In the genomic region with DNA sequence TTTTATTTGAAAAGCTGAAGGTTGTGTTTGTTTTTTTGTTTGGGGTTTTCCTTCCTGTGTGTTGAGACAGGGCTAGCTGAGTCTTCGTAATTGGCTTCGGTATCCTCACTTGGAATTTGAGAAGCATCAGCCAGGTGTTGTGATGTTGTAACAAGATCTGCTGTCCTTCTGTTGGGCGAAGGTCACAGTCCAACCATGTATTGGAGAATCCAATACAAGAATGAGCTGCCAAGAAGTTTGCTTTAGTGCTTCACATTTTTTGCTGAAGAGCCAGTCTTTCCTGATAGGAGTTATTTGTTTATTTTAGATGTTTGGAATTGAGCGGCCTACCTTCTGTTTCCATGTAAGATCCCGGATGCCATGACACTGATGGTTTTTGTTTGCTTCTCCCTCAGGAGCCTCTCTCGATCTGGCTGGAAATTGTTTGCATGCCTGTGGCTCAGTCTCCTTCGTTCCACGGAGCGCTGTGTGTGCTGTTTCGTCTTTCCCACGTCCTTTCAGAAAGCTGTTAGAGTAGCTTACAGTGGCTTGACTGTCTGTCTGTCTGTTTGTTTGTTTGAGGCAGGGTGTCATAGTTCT, we compare ENCODE assay signal across 13 mouse cellular contexts. TPM values are rescaled to one million over a fixed set of nuclear protein-coding genes. Genes with fewer than 3 reads are reported as not detected.
DNase-seq lines count a peak whose midpoint lies in the region; ATAC-seq and TF ChIP-seq lines count a peak whose summit lies in the region.
"Had no signal": no experiment of that assay in that cellular context is flagged by ENCODE, and none has a peak within 500 bp of the region (broad histone marks: within the 10 kb centered on the region; RNA-seq: fewer than 3 reads in every experiment).

No protein-coding gene starts in this region.

- H3K27ac ChIP-seq in kidney, embryonic 16.5 days (ENCODE audit: low read length), result no peak overlapping the region
- H3K27ac ChIP-seq in embryonic fibroblast, embryonic 13.5 days (ENCODE audit: insufficient read depth, low read length), result peak overlapping the region; percentile 59
- H3K27ac ChIP-seq: hindbrain, embryonic 13.5 days; liver, embryonic 13.5 days; midbrain, embryonic 12.5 days had no signal

- TF ChIP-seq POLR2A in embryonic fibroblast, embryonic 13.5 days (IDR thresholded peaks at IDR 0.05; ENCODE audit: low read depth, low read length), result no peak

- no peaks in the 10 kb centered on the region for H3K9me3 ChIP-seq in kidney, embryonic 16.5 days (ENCODE audit: low read length)
- H3K9me3 ChIP-seq: hindbrain, embryonic 13.5 days; liver, embryonic 13.5 days; midbrain, embryonic 12.5 days had no signal

- peaks cover 13% of the 10 kb centered on the region; the same call in 1 of the 2 replicates for H3K4me1 ChIP-seq in kidney, embryonic 16.5 days (ENCODE audit: insufficient read depth, low read length)
- peaks cover 13% of the 10 kb centered on the region for H3K4me1 ChIP-seq in embryonic fibroblast, embryonic 13.5 days (ENCODE audit: control insufficient read depth, insufficient read depth, low read length)
- H3K4me1 ChIP-seq: midbrain, embryonic 12.5 days had no signal

- in situ Hi-C loops in Patski (cut with MboI; ENCODE audit: low pct_unique_long_range_greater_than_20kb), result no loop called here

- no peak overlapping the region for H3K4me2 ChIP-seq in kidney, embryonic 16.5 days (replicated peaks; ENCODE audit: low read depth, low read length)
- H3K4me2 ChIP-seq: heart, embryonic 11.5 days; hindbrain, embryonic 13.5 days; liver, embryonic 13.5 days; midbrain, embryonic 12.5 days had no signal

- no peak overlapping the region for H3K9ac ChIP-seq in kidney, embryonic 16.5 days (replicated peaks; ENCODE audit: low read length)
- H3K9ac ChIP-seq: hindbrain, embryonic 13.5 days; liver, embryonic 13.5 days; midbrain, embryonic 12.5 days had no signal

- H3K27me3 ChIP-seq in kidney, embryonic 16.5 days (ENCODE audit: insufficient read depth, low read length), result no peaks in the 10 kb centered on the region
- H3K27me3 ChIP-seq in Patski, result no peaks in the 10 kb centered on the region
- H3K27me3 ChIP-seq: hindbrain, embryonic 13.5 days; liver, embryonic 13.5 days; midbrain, embryonic 12.5 days had no signal

- no peak for ATAC-seq in kidney, embryonic 16.5 days (ENCODE audit: low FRiP score, low TSS enrichment)
- peak; percentile 31 for ATAC-seq in Patski
- ATAC-seq in frontal cortex, adult (ENCODE audit: low TSS enrichment), result no peak

- POLR2A ChIA-PET in Patski (lab: Charles Lee), result interaction anchor here (0.7 to 2.1 kb wide), 4 partner anchors 10 to 40 kb away, joined by 3 to 7 read pairs (median 3); partner anchors contain the start of gene Otud7b

- no peak for TF ChIP-seq CTCF in Patski (IDR thresholded peaks at IDR 0.05)
- TF ChIP-seq CTCF in embryonic fibroblast, embryonic 13.5 days (IDR thresholded peaks at IDR 0.05; ENCODE audit: borderline replicate concordance, insufficient read depth, low read length), result no peak

- 63% methylated on average over 11 of the region's 11 CpGs for WGBS in kidney, embryonic 16.5 days

- no peaks in the 10 kb centered on the region for H3K36me3 ChIP-seq in kidney, embryonic 16.5 days (ENCODE audit: insufficient read depth, low read length)

- H3K4me3 ChIP-seq in kidney, embryonic 16.5 days (ENCODE audit: low read length), result no peak overlapping the region
- no peak overlapping the region for H3K4me3 ChIP-seq in embryonic fibroblast, embryonic 13.5 days (ENCODE audit: insufficient read depth, low read length)
- H3K4me3 ChIP-seq: hindbrain, embryonic 13.5 days; liver, embryonic 13.5 days; midbrain, embryonic 12.5 days had no signal

- DNase-seq in kidney, adult 18-20 months, result peak; percentile 29
- DNase-seq in Patski (ENCODE audit: low read depth, low spot score), result no peak
- DNase-seq in lung, postnatal 25 days (ENCODE audit: low spot score), result peak; percentile 35
- no peak for DNase-seq in layer of hippocampus, adult 9-10 months (ENCODE audit: low spot score)
- DNase-seq: adrenal gland, postnatal 10 days; cerebellum, postnatal 25 days; liver, embryonic 13.5 days had no signal

- CTCF ChIA-PET in Patski (lab: Charles Lee), result interaction anchor here (0.8 to 13.1 kb wide), 13 partner anchors 8 to 86 kb away, joined by 3 to 104 read pairs (median 5); partner anchors contain the start of genes Bola1, Hist2h2ab and Otud7b

RNA-seq across cellular contexts. Expression of gene Mtmr11, which starts 28.4 kb away (rescaled TPM):
- 26.3 and 30.8 TPM in 2 replicates for polyA plus RNA-seq in kidney, embryonic 16.5 days (2015; fragmentation: Nextera tagmentation; extraction: Ambion mirVana)
- 104 TPM for polyA plus RNA-seq in Patski (2021)
- polyA plus RNA-seq in embryonic fibroblast, embryonic 13.5 days (2011; ENCODE audit: insufficient read length, low read depth, missing spikeins), result 41.8 and 52.6 TPM in 2 replicates

RNA-seq across cellular contexts. Expression of gene Otud7b, which starts 29.1 kb away (rescaled TPM):
- 14.9 and 18.1 TPM in 2 replicates for polyA plus RNA-seq in kidney, embryonic 16.5 days (2015; fragmentation: Nextera tagmentation; extraction: Ambion mirVana)
- 45.3 TPM for polyA plus RNA-seq in Patski (2021)
- 26.0 and 30.0 TPM in 2 replicates for polyA plus RNA-seq in embryonic fibroblast, embryonic 13.5 days (2011; ENCODE audit: insufficient read length, low read depth, missing spikeins)

RNA-seq across cellular contexts. Expression of gene Sf3b4, which starts 38.7 kb away (rescaled TPM):
- polyA plus RNA-seq in kidney, embryonic 16.5 days (2015; fragmentation: Nextera tagmentation; extraction: Ambion mirVana), result 186 and 199 TPM in 2 replicates
- 119 TPM for polyA plus RNA-seq in Patski (2021)
- 63.3 and 70.6 TPM in 2 replicates for polyA plus RNA-seq in embryonic fibroblast, embryonic 13.5 days (2011; ENCODE audit: insufficient read length, low read depth, missing spikeins)

RNA-seq across cellular contexts. Expression of gene Sv2a, which starts 47.5 kb away (rescaled TPM):
- 5.1 TPM in 2 replicates for polyA plus RNA-seq in kidney, embryonic 16.5 days (2015; fragmentation: Nextera tagmentation; extraction: Ambion mirVana)
- 13.8 TPM for polyA plus RNA-seq in Patski (2021)
- polyA plus RNA-seq in embryonic fibroblast, embryonic 13.5 days (2011; ENCODE audit: insufficient read length, low read depth, missing spikeins), result 1.8 and 2.0 TPM in 2 replicates

Comparison
In these comparisons a context has a peak if more than half of its experiments do, and no peak if none do; other contexts are left out.
1. DNase-seq: peak in kidney, adult 18-20 months (single experiment) and lung, postnatal 25 days (single experiment); none in Patski (single experiment) and layer of hippocampus, adult 9-10 months (single experiment).